In the genomic region with DNA sequence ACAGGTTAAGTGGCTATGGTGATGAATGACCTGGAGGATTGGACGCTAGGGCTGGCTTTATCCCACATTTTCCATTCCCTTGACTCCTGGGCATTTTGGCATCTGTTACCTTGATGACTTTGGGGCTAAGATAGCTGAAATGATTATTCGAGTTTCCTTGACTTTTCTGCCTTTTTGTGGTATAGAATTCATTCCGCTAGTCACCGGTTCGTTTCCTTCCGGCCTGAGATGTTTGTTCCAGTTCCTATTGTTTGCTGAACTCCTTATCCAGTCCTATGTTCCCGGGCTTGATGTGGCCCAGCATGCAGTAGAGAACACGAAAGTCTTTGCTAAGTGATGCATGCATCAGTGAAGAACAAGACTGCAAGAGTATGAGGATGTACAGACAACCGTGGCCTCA, we compare ENCODE assay signal across 31 mouse cellular contexts.
"Had no signal": no experiment of that assay in that cellular context is flagged by ENCODE, and none has a peak within 500 bp of the region (broad histone marks: within the 10 kb centered on the region; RNA-seq: fewer than 3 reads in every experiment).

No protein-coding gene starts in this region.

- H3K4me3 ChIP-seq: left cerebral cortex, adult 2 months; limb, embryonic 10.5 days; limb, embryonic 12.5 days; limb, embryonic 13.5 days; limb, embryonic 15.5 days; liver, embryonic 12.5 days; liver, embryonic 13.5 days; liver, embryonic 15.5 days; lung, embryonic 15.5 days; megakaryocyte, embryonic 14.5 days; midbrain, embryonic 10.5 days; midbrain, embryonic 12.5 days; midbrain, embryonic 13.5 days; midbrain, embryonic 15.5 days; myocyte; neural tube, embryonic 12.5 days had no signal

- DNase-seq: left cerebral cortex, postnatal 4 days; liver; liver, embryonic 13.5 days; liver, postnatal 0 days; lung, adult 18-20 months; lung, adult 2 months; lung, embryonic 14.5 days; lung, postnatal 10 days; lung, postnatal 14 days; lung, postnatal 36 days; lung, postnatal 4 days; midbrain, embryonic 14.5 days had no signal

- H3K27me3 ChIP-seq: limb, embryonic 12.5 days; limb, embryonic 13.5 days; limb, embryonic 15.5 days; liver, embryonic 12.5 days; liver, embryonic 13.5 days; liver, embryonic 15.5 days; lung, embryonic 15.5 days; megakaryocyte, embryonic 14.5 days; midbrain, embryonic 12.5 days; midbrain, embryonic 13.5 days; midbrain, embryonic 15.5 days; neural tube, embryonic 12.5 days had no signal

- H3K4me2 ChIP-seq: limb, embryonic 12.5 days; limb, embryonic 13.5 days; limb, embryonic 15.5 days; liver, embryonic 11.5 days; liver, embryonic 12.5 days; liver, embryonic 13.5 days; liver, embryonic 15.5 days; lung, embryonic 14.5 days; lung, embryonic 15.5 days; midbrain, embryonic 12.5 days; midbrain, embryonic 13.5 days; midbrain, embryonic 15.5 days; neural tube, embryonic 12.5 days had no signal

- H3K9ac ChIP-seq: limb, embryonic 12.5 days; limb, embryonic 13.5 days; limb, embryonic 15.5 days; liver, embryonic 12.5 days; liver, embryonic 13.5 days; liver, embryonic 14.5 days; liver, embryonic 15.5 days; liver, postnatal 0 days; lung, embryonic 14.5 days; lung, embryonic 15.5 days; midbrain, embryonic 12.5 days; midbrain, embryonic 13.5 days; midbrain, embryonic 15.5 days; neural tube, embryonic 12.5 days had no signal

- H3K4me1 ChIP-seq: limb, embryonic 13.5 days; limb, embryonic 15.5 days; liver, embryonic 12.5 days; liver, embryonic 13.5 days; liver, embryonic 15.5 days; megakaryocyte, embryonic 14.5 days; midbrain, embryonic 12.5 days; midbrain, embryonic 13.5 days; midbrain, embryonic 15.5 days; neural tube, embryonic 12.5 days had no signal

- H3K27ac ChIP-seq: left cerebral cortex, adult 2 months; limb, embryonic 10.5 days; limb, embryonic 12.5 days; limb, embryonic 13.5 days; limb, embryonic 15.5 days; liver, embryonic 12.5 days; liver, embryonic 13.5 days; liver, embryonic 14.5 days; liver, embryonic 15.5 days; lung, embryonic 15.5 days; macrophage; midbrain, embryonic 10.5 days; midbrain, embryonic 12.5 days; midbrain, embryonic 13.5 days; midbrain, embryonic 15.5 days; neural tube, embryonic 12.5 days had no signal

- H3K36me3 ChIP-seq: limb, embryonic 10.5 days; limb, embryonic 12.5 days; limb, embryonic 13.5 days; limb, embryonic 15.5 days; liver, embryonic 12.5 days; liver, embryonic 13.5 days; liver, embryonic 15.5 days; lung, embryonic 15.5 days; midbrain, embryonic 10.5 days; midbrain, embryonic 12.5 days; midbrain, embryonic 13.5 days; midbrain, embryonic 15.5 days; neural tube, embryonic 12.5 days had no signal

- H3K9me3 ChIP-seq: limb, embryonic 10.5 days; limb, embryonic 12.5 days; limb, embryonic 13.5 days; limb, embryonic 15.5 days; liver, embryonic 12.5 days; liver, embryonic 13.5 days; liver, embryonic 15.5 days; lung, embryonic 15.5 days; midbrain, embryonic 10.5 days; midbrain, embryonic 12.5 days; midbrain, embryonic 13.5 days; midbrain, embryonic 15.5 days; neural tube, embryonic 12.5 days had no signal

- ATAC-seq: liver, embryonic 12.5 days; liver, postnatal 0 days; lung, postnatal 0 days; midbrain, embryonic 13.5 days; midbrain, embryonic 15.5 days had no signal
